Mouse (Mus musculus) midbrain, embryonic 16.5 days (tissue): ENCODE results near the gene BC034090. TPM values are rescaled to one million over a fixed set of nuclear protein-coding genes. Genes with fewer than 3 reads are reported as not detected.

Source experiments
- ATAC-seq: fragments of 200-750 bp; cut with Nextera tagmentation; 2 replicates; pipeline ENCODE4 v1.8.0; 2017; ENCODE audit warnings: moderate TSS enrichment
- H3K27ac ChIP-seq: fragments of 300-500 bp; sonication (generic); 2 replicates; pipeline ENCODE4 v1.5.1; 2014; ENCODE audit warnings: mild to moderate bottlenecking, low read length, mixed read lengths
- H3K27me3 ChIP-seq: fragments of 300-500 bp; sonication (generic); 2 replicates; pipeline ENCODE4 v1.6.1; 2014; ENCODE audit warnings: low read depth, low read length, mixed read lengths; ENCODE audit not compliant: control insufficient read depth, insufficient read depth
- H3K36me3 ChIP-seq: fragments of 300-500 bp; sonication (generic); 2 replicates; pipeline ENCODE4 v1.6.1; 2014; ENCODE audit warnings: mild to moderate bottlenecking, low read length, moderate library complexity, mixed read lengths; ENCODE audit not compliant: control insufficient read depth, insufficient read depth
- H3K4me1 ChIP-seq: fragments of 300-500 bp; sonication (generic); 2 replicates; pipeline ENCODE4 v1.6.1; 2014; ENCODE audit warnings: mild to moderate bottlenecking, low read length, mixed read lengths; ENCODE audit not compliant: control insufficient read depth, insufficient read depth
- H3K4me2 ChIP-seq: fragments of 300-500 bp; sonication (generic); 2 replicates; pipeline ENCODE4 v1.6.1; 2014; ENCODE audit warnings: mild to moderate bottlenecking, low read length, mixed read lengths
- H3K4me3 ChIP-seq: fragments of 300-500 bp; sonication (generic); 2 replicates; pipeline ENCODE4 v1.5.1; 2014; ENCODE audit warnings: low read depth, mild to moderate bottlenecking, low read length, moderate library complexity, mixed read lengths
- H3K9ac ChIP-seq: fragments of 300-500 bp; sonication (generic); 2 replicates; pipeline ENCODE4 v1.6.1; 2014; ENCODE audit warnings: low read depth, low read length, mixed read lengths
- H3K9me3 ChIP-seq: fragments of 300-500 bp; sonication (generic); replicated peaks from 2 replicates; pipeline ENCODE4 v1.6.1; 2014; ENCODE audit warnings: mild to moderate bottlenecking, low read length, mixed read lengths; ENCODE audit not compliant: control insufficient read depth, poor library complexity, severe bottlenecking
- WGBS: fragments of 180-500 bp; shearing (Covaris S2); extraction: QIAGEN DNeasy Blood & Tissue Kit; methylation state at CpG from one replicate; pipeline ENCODE4 v1.1.7; 2014; 5-methylcytosine and 5-hydroxymethylcytosine counted together
- polyA plus RNA-seq: library from polyadenylated mRNA; unstranded; fragments of >200 nt; fragmentation: Nextera tagmentation; extraction: Ambion mirVana; gene quantifications from 2 replicates; pipeline ENCODE4 v1.2.1, GENCODE M21; 2015

Gene BC034090
- polyA plus RNA-seq, 1 experiment from 2014 or later: 2.8 TPM

- no peak overlapping the region for H3K4me3 ChIP-seq
- no peaks in the 10 kb centered on the region for H3K27me3 ChIP-seq
- no peak overlapping the region for H3K27ac ChIP-seq
- peaks cover under 1% of the 10 kb centered on the region; the same call in 1 of the 2 replicates for H3K36me3 ChIP-seq
- no peak overlapping the region for H3K9ac ChIP-seq
- ATAC-seq: no peak
- WGBS: 69% methylated on average over 6 of the region's 6 CpGs
- peaks cover 25% of the 10 kb centered on the region for H3K4me1 ChIP-seq
- no peaks in the 10 kb centered on the region for H3K9me3 ChIP-seq
- H3K4me2 ChIP-seq: no peak overlapping the region
Observed at GRCm38 (mm10) chr1:155199522-155199921, 44.7 kb downstream of the BC034090 start.

GRCm38 (mm10) chr1:155196691-155197090, 47.6 kb downstream of the BC034090 start:
- Histone ChIP-seq H3K4me2 (no peak overlapping the region), H3K4me3 (no peak overlapping the region), H3K9ac (no peak overlapping the region), H3K27ac (no peak overlapping the region; the same call in 1 of the 2 replicates), H3K36me3 (peaks cover 11% of the 10 kb centered on the region; the same call in 1 of the 2 replicates), H3K27me3 (no peaks in the 10 kb centered on the region), H3K9me3 (no peaks in the 10 kb centered on the region), H3K4me1 (peaks cover 14% of the 10 kb centered on the region; the same call in 1 of the 2 replicates)
- no peak for ATAC-seq
- 75% methylated on average over 4 of the region's 4 CpGs for WGBS

GRCm38 (mm10) chr1:155192805-155193368, 51.4 kb downstream of the BC034090 start:
- Histone ChIP-seq H3K4me2 (no peak overlapping the region), H3K27ac (peak overlapping the region; percentile 39), H3K9me3 (no peaks in the 10 kb centered on the region), H3K27me3 (no peaks in the 10 kb centered on the region), H3K36me3 (peaks cover 32% of the 10 kb centered on the region), H3K4me3 (no peak overlapping the region), H3K9ac (no peak overlapping the region), H3K4me1 (0 out of 2 replicates have a peak, but pooled peaks cover 5% of the 10 kb centered on the region)
- WGBS: 58% methylated on average over 15 of the region's 15 CpGs
- ATAC-seq: peak; percentile 19; the same call in 1 of the 2 replicates

GRCm38 (mm10) chr1:155191671-155192070, 52.6 kb downstream of the BC034090 start:
- Histone ChIP-seq H3K4me1 (0 out of 2 replicates have a peak, but pooled peaks cover 5% of the 10 kb centered on the region), H3K27me3 (no peaks in the 10 kb centered on the region), H3K36me3 (peaks cover 32% of the 10 kb centered on the region), H3K9me3 (no peaks in the 10 kb centered on the region), H3K27ac (no peak overlapping the region), H3K4me3 (no peak overlapping the region), H3K4me2 (no peak overlapping the region), H3K9ac (no peak overlapping the region)
- WGBS: 56% methylated on average over 2 of the region's 2 CpGs
- no peak for ATAC-seq

GRCm38 (mm10) chr1:155191219-155191618, 53.0 kb downstream of the BC034090 start:
- Histone ChIP-seq H3K4me1 (0 out of 2 replicates have a peak, but pooled peaks cover 2% of the 10 kb centered on the region), H3K4me3 (no peak overlapping the region), H3K4me2 (no peak overlapping the region), H3K9ac (no peak overlapping the region), H3K27me3 (no peaks in the 10 kb centered on the region), H3K27ac (0 out of 2 replicates have a peak overlapping the region, but pooled peaks have one; percentile 22), H3K9me3 (no peaks in the 10 kb centered on the region), H3K36me3 (peaks cover 35% of the 10 kb centered on the region)
- no peak for ATAC-seq
- 80% methylated on average over 8 of the region's 8 CpGs for WGBS

- WGBS: 93% methylated on average over 4 of the region's 4 CpGs
- Histone ChIP-seq H3K36me3 (peaks cover 29% of the 10 kb centered on the region), H3K4me3 (no peak overlapping the region), H3K4me2 (no peak overlapping the region), H3K9me3 (no peaks in the 10 kb centered on the region), H3K27ac (no peak overlapping the region), H3K9ac (no peak overlapping the region), H3K27me3 (no peaks in the 10 kb centered on the region), H3K4me1 (no peaks in the 10 kb centered on the region)
- ATAC-seq: no peak
Observed at GRCm38 (mm10) chr1:155188656-155189055, 55.6 kb downstream of the BC034090 start.

- Histone ChIP-seq H3K4me1 (no peaks in the 10 kb centered on the region), H3K27ac (no peak overlapping the region), H3K36me3 (peaks cover 21% of the 10 kb centered on the region), H3K27me3 (no peaks in the 10 kb centered on the region), H3K9me3 (no peaks in the 10 kb centered on the region), H3K4me3 (no peak overlapping the region), H3K4me2 (no peak overlapping the region), H3K9ac (no peak overlapping the region)
- WGBS: 89% methylated on average over 3 of the region's 3 CpGs
- ATAC-seq: no peak
Observed at GRCm38 (mm10) chr1:155184191-155184590, 60.1 kb downstream of the BC034090 start.

GRCm38 (mm10) chr1:155178192-155178924, 65.9 kb downstream of the BC034090 start:
- no peak overlapping the region for H3K4me2 ChIP-seq
- H3K9ac ChIP-seq: no peak overlapping the region
- no peaks in the 10 kb centered on the region for H3K27me3 ChIP-seq
- WGBS: 89% methylated on average over 2 of the region's 2 CpGs
- peaks cover 21% of the 10 kb centered on the region for H3K36me3 ChIP-seq
- no peak for ATAC-seq
- H3K4me1 ChIP-seq: no peaks in the 10 kb centered on the region
- H3K27ac ChIP-seq: no peak overlapping the region
- H3K9me3 ChIP-seq: no peaks in the 10 kb centered on the region
- H3K4me3 ChIP-seq: no peak overlapping the region

GRCm38 (mm10) chr1:155174424-155174823, 69.8 kb downstream of the BC034090 start:
- H3K9me3 ChIP-seq: no peaks in the 10 kb centered on the region
- peaks cover 13% of the 10 kb centered on the region for H3K36me3 ChIP-seq
- no peak overlapping the region for H3K4me2 ChIP-seq
- no peaks in the 10 kb centered on the region for H3K27me3 ChIP-seq
- peaks cover 3% of the 10 kb centered on the region for H3K4me1 ChIP-seq
- H3K9ac ChIP-seq: no peak overlapping the region
- H3K27ac ChIP-seq: no peak overlapping the region
- WGBS: 86% methylated on average over 1 of the region's 1 CpGs
- H3K4me3 ChIP-seq: no peak overlapping the region
- ATAC-seq: no peak
